Mouse (Mus musculus) hindbrain, embryonic 15.5 days (tissue): ENCODE measurements around the gene Pramef17. TPM values are rescaled to one million over a fixed set of nuclear protein-coding genes. Genes with fewer than 3 reads are reported as not detected.
"Not testable (repeated sequence)": the region's sequence is repeated elsewhere in the genome, so short reads cannot be mapped to it uniquely, and the experiment has no call there.

ENCODE experiments used
- ATAC-seq: fragments of 200-750 bp; cut with Nextera tagmentation; 2 replicates; pipeline ENCODE4 v1.8.0; 2017; ENCODE audit warnings: low read depth, moderate number of reproducible peaks, moderate TSS enrichment; ENCODE audit not compliant: low FRiP score
- H3K27ac ChIP-seq: fragments of 300-500 bp; sonication (generic); replicated peaks from 2 replicates; pipeline ENCODE4 v1.5.1; 2015; ENCODE audit warnings: mild to moderate bottlenecking, inconsistent platforms
- H3K27me3 ChIP-seq: fragments of 300-500 bp; sonication (generic); 2 replicates; pipeline ENCODE4 v1.6.1; 2015; ENCODE audit warnings: control low read depth, inconsistent platforms
- H3K36me3 ChIP-seq: fragments of 300-500 bp; sonication (generic); 2 replicates; pipeline ENCODE4 v1.6.1; 2015; ENCODE audit warnings: control low read depth, inconsistent platforms
- H3K4me1 ChIP-seq: fragments of 300-500 bp; sonication (generic); replicated peaks from 2 replicates; pipeline ENCODE4 v1.6.1; 2015; ENCODE audit warnings: control low read depth, inconsistent platforms
- H3K4me2 ChIP-seq: fragments of 300-500 bp; sonication (generic); 2 replicates; pipeline ENCODE4 v1.6.1; 2015; ENCODE audit warnings: moderate library complexity, mild to moderate bottlenecking, inconsistent platforms
- H3K4me3 ChIP-seq: fragments of 300-500 bp; sonication (generic); 2 replicates; pipeline ENCODE4 v1.5.1; 2015; ENCODE audit warnings: mild to moderate bottlenecking, inconsistent platforms
- H3K9ac ChIP-seq: fragments of 300-500 bp; sonication (generic); 2 replicates; pipeline ENCODE4 v1.6.1; 2015; ENCODE audit warnings: inconsistent platforms
- H3K9me3 ChIP-seq: fragments of 300-500 bp; sonication (generic); 2 replicates; pipeline ENCODE4 v1.6.1; 2016; ENCODE audit warnings: control low read depth, inconsistent platforms
- WGBS: fragments of 180-500 bp; shearing (Covaris S2); methylation state at CpG from one replicate; pipeline ENCODE4 v1.1.7; 2015; 5-methylcytosine and 5-hydroxymethylcytosine counted together
- polyA plus RNA-seq: library from polyadenylated mRNA; unstranded; fragments of >200 nt; fragmentation: Nextera tagmentation; extraction: Ambion mirVana; gene quantifications from 2 replicates; pipeline ENCODE4 v1.2.1, GENCODE M21; 2015

The Pramef17 gene
- not detected in 2 replicates for polyA plus RNA-seq

DNA sequence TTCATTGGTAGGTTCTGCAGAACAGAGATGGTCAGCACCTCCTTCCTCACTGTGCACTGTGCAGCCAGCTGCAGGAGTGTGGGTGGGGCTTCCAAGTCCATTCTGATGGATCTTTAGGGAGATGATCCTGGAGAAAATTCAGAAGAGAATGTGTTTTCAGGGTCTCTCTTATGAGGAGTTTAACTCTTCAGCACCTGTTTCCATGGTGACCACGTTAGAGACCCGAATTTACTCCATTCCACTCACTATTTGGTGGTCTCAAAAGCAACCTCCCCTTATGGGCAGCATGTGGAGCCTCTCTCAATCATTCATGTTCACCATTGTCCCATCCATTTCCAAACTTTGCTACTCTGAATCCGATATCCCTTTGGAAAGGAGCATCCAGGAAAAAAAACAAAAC is at the start of gene Pramef17:
Gene Pramef17 (minus strand): TSS at position 101 of the 400 bp plus-strand sequence.
- H3K27me3 ChIP-seq, H3K9me3 ChIP-seq, ATAC-seq, H3K9ac ChIP-seq, H3K4me3 ChIP-seq, H3K4me2 ChIP-seq, H3K4me1 ChIP-seq, H3K27ac ChIP-seq, H3K36me3 ChIP-seq: not testable (repeated sequence)
- 57% methylated on average over 3 of the region's 3 CpGs for WGBS

DNA sequence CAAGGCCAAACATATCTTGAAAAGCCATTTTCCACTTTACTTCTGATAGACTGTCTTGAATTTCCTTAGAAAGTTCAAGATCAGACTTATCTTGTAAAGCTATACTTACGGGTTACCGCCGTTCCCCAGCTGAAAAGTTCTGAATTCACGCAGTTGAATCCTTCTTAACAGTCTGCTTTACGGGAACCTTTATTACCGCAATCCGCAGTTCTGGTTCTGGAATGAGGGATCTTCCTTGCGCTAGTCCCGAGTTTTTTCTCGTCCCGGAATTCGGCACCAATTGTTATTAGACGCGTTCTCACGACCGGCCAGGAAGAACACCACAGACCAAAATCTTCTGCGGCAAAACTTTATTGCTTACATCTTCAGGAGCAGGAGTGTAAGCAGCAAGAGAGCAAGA is 6.0 kb downstream of the Pramef17 start:
- ATAC-seq, H3K4me3 ChIP-seq, H3K9me3 ChIP-seq, H3K9ac ChIP-seq, H3K27ac ChIP-seq, H3K4me2 ChIP-seq, H3K27me3 ChIP-seq, H3K4me1 ChIP-seq, H3K36me3 ChIP-seq: not testable (repeated sequence)
- WGBS, result 97% methylated on average over 17 of the region's 17 CpGs

DNA sequence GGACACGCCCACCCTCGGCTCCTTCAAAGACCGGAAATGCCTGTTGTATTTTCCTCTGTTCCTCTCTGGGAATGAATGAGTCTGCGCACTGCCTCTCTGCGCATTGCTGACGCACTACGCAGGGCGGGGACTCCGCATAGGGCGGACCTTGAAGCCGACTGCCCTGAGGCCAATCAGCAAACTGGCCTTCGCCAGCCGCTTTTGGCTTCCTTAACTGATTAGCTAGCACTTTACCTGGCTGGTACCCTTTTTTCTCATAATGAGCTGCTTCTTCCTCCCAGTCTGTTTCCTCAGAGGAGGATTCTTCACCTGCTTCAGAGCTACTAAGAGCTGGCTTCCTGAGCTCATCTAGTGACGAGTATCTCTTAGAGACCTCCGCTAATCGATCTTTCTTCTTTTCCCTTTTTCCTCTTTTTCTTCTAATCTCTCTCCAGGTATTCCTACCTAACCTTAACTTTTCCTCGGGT is 6.7 kb downstream of the Pramef17 start:
- H3K27ac ChIP-seq, H3K4me3 ChIP-seq, H3K9ac ChIP-seq, H3K27me3 ChIP-seq, H3K36me3 ChIP-seq, H3K4me2 ChIP-seq, H3K4me1 ChIP-seq, H3K9me3 ChIP-seq, ATAC-seq: not testable (repeated sequence)
- WGBS, result 90% methylated on average over 13 of the region's 17 CpGs

DNA sequence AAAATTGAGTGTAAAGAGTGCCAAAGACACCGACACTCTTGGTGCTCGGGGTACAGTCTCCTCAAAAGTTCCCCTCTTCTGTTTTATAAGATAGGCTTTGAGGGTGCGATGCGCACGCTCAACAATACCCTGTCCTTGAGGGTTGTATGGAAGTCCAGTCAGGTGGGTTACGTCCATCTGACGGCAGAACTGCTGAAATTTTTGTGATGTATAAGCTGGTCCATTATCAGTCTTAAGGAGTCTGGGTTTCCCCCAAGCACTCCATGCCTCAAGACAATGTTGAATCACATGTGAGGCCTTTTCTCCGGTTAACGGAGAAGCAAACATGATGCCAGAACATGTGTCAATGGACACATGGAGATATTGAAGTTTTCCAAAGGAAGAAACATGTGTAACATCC is 8.4 kb downstream of the Pramef17 start:
- H3K9me3 ChIP-seq, H3K4me3 ChIP-seq, ATAC-seq, H3K36me3 ChIP-seq, H3K27ac ChIP-seq, H3K27me3 ChIP-seq, H3K4me1 ChIP-seq, H3K4me2 ChIP-seq, H3K9ac ChIP-seq: not testable (repeated sequence)
- 97% methylated on average over 4 of the region's 9 CpGs for WGBS

DNA sequence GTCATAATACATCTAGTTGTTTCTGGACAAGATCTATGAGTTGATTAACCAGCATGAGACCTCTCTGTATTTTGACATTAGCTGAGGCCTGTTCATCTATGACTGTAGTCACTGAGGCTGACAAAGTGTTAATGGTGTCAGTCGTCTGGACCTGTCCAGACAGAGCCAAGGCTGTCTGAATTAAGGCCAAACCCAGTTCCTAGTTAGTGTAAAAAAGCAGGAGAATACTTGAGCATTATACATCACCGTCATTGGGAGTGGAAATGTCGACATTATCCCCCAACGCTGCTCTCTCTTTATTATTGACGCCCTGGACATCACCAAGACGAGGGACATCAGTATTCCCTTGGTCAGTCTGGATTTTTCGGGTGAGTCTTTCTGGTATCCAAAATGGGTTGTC is 9.0 kb downstream of the Pramef17 start:
- H3K4me3 ChIP-seq, H3K27me3 ChIP-seq, H3K4me2 ChIP-seq, ATAC-seq, H3K27ac ChIP-seq, H3K4me1 ChIP-seq, H3K9me3 ChIP-seq, H3K36me3 ChIP-seq, H3K9ac ChIP-seq: not testable (repeated sequence)
- no CpG with 5 or more reads among the region's 7 CpGs for WGBS

DNA sequence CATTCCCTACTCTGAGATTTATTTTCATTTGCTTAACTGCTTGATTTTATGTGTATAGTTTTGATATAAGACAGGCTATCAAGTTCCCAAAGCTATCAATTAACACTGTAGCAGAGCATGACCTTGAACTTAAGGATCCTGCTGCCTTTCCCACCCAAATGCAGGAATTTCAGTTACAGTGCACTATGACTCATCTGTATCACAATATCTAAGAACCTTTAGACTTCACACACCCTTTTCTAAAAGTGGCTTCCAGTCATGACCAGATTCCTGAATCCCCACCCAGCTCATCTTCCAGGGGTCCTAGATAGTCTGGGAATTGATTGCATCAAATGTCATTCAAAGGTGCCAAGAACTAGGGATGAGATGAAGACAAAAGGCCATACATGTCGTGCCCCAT is 10.7 kb downstream of the Pramef17 start:
- WGBS, result no CpG with 5 or more reads among the region's 1 CpGs
- not testable (repeated sequence) for H3K4me3 ChIP-seq, H3K4me1 ChIP-seq, H3K27me3 ChIP-seq, H3K36me3 ChIP-seq, H3K27ac ChIP-seq, ATAC-seq, H3K4me2 ChIP-seq, H3K9me3 ChIP-seq, H3K9ac ChIP-seq

DNA sequence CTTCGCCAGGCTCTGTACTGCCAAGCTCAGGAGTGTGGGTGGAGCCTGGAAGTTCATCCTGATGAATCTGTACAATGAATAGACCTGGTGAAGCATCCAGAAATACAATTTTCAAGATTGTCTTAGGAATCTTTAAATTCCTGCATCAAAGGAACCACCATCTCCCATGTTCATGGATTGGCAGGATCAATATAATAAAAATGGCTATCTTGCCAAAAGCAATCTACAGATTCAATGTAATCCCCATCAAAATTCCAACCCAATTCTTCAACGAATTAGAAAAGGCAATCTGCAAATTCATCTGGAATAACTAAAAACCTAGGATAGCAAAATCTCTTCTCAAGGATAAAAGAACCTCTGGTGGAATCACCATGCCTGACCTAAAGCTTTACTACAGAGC is 27.3 kb downstream of the Pramef17 start, which contains the start of gene Gm13101:
Gene Gm13101 (minus strand): TSS at position 101 of the 400 bp plus-strand sequence.
- not testable (repeated sequence) for H3K27ac ChIP-seq, H3K4me1 ChIP-seq, H3K4me3 ChIP-seq, H3K4me2 ChIP-seq, H3K9me3 ChIP-seq, H3K9ac ChIP-seq, ATAC-seq, H3K36me3 ChIP-seq, H3K27me3 ChIP-seq
- WGBS, result 42% methylated on average over 2 of the region's 2 CpGs

DNA sequence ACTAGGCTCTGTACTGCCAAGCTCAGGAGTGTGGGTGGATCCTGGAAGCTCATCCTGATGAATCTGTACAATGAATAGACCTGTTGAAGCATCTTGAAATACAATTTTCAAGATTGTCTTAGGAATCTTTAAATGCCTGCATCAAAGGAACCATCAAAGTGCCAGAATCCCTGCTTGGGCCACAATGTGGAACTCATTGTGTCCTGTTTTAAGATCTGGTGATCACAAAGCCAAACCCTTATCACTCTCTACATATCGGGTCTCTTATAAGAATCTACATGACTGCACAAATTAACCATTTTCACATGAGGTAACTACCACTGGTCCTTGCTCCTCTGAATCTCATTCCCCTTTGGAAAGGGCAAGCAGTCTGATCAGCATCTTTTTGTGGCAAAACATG is 43.3 kb downstream of the Pramef17 start, which contains the start of gene Pramef25:
Gene Pramef25 (minus strand): TSS at position 101 of the 400 bp plus-strand sequence.
- not testable (repeated sequence) for H3K36me3 ChIP-seq, H3K27ac ChIP-seq, ATAC-seq, H3K4me2 ChIP-seq, H3K27me3 ChIP-seq, H3K4me1 ChIP-seq, H3K9ac ChIP-seq, H3K4me3 ChIP-seq
- WGBS, result 88% methylated on average over 1 of the region's 1 CpGs
- peaks cover 14% of the 10 kb centered on the region; the same call in 1 of the 2 replicates for H3K9me3 ChIP-seq

Other genes with a start within 250 kb of the Pramef17 start
- gene Gm13023, start 205.0 kb downstream of the Pramef17 start, polyA plus RNA-seq, result not detected in 2 replicates
- gene Gm13084, start 178.3 kb downstream of the Pramef17 start, polyA plus RNA-seq, result not detected in 2 replicates
- not detected in 2 replicates for gene Gm13103, start 147.9 kb downstream of the Pramef17 start, polyA plus RNA-seq
- gene Pramef6, start 94.0 kb downstream of the Pramef17 start, polyA plus RNA-seq, result not detected in 2 replicates
- gene Pramef25, start 43.4 kb downstream of the Pramef17 start, polyA plus RNA-seq, result not detected in 2 replicates
- gene Gm13101, start 27.4 kb downstream of the Pramef17 start, polyA plus RNA-seq, result not detected in 2 replicates
- not detected in 2 replicates for gene Pramel4, start 64.8 kb upstream of the Pramef17 start, polyA plus RNA-seq
- gene Gm13102, start 112.1 kb upstream of the Pramef17 start, polyA plus RNA-seq, result not detected in 2 replicates
- not detected in 2 replicates for gene Oog3, start 168.3 kb upstream of the Pramef17 start, polyA plus RNA-seq
- gene Oog2, start 196.3 kb upstream of the Pramef17 start, polyA plus RNA-seq, result not detected in 2 replicates
- not detected in 2 replicates for gene C87977, start 218.9 kb upstream of the Pramef17 start, polyA plus RNA-seq